Mouse (Mus musculus) intestine, embryonic 14.5 days (tissue): ENCODE data around the gene Gpr35. TPM values are rescaled to one million over a fixed set of nuclear protein-coding genes. Genes with fewer than 3 reads are reported as not detected.

Experiments
- ATAC-seq: fragments of 200-750 bp; cut with Nextera tagmentation; replicated peaks from 2 replicates; pipeline ENCODE4 v1.8.0; 2017; ENCODE audit warnings: low read depth, moderate number of reproducible peaks, moderate TSS enrichment, moderate library complexity; ENCODE audit not compliant: low FRiP score, low TSS enrichment
- DNase-seq: peaks from one replicate; pipeline ENCODE4 v3.0.0-alpha.2; 2018; ENCODE audit warnings: low spot score
- H3K27ac ChIP-seq: fragments of 300-500 bp; sonication (generic); 2 replicates; pipeline ENCODE4 v1.5.1; 2014; ENCODE audit warnings: low read depth, mild to moderate bottlenecking, control low read depth
- H3K27me3 ChIP-seq: fragments of 300-500 bp; sonication (generic); replicated peaks from 2 replicates; pipeline ENCODE4 v1.6.1; 2014; ENCODE audit warnings: low read length, control low read depth; ENCODE audit not compliant: control insufficient read depth, insufficient read depth
- H3K36me3 ChIP-seq: fragments of 300-500 bp; sonication (generic); 2 replicates; pipeline ENCODE4 v1.6.1; 2014; ENCODE audit warnings: low read length, control low read depth; ENCODE audit not compliant: control insufficient read depth, insufficient read depth
- H3K4me1 ChIP-seq: fragments of 300-500 bp; sonication (generic); replicated peaks from 2 replicates; pipeline ENCODE4 v1.6.1; 2014; ENCODE audit warnings: low read length, control low read depth, mixed read lengths; ENCODE audit not compliant: control insufficient read depth, insufficient read depth
- H3K4me2 ChIP-seq: fragments of 300-500 bp; sonication (generic); 2 replicates; pipeline ENCODE4 v1.6.1; 2014; ENCODE audit warnings: low read length
- H3K4me3 ChIP-seq: fragments of 300-500 bp; sonication (generic); 2 replicates; pipeline ENCODE4 v1.5.1; 2014; ENCODE audit warnings: low read depth, low read length, control low read depth, mixed read lengths
- H3K9ac ChIP-seq: fragments of 300-500 bp; sonication (generic); 2 replicates; pipeline ENCODE4 v1.6.1; 2014; ENCODE audit warnings: mild to moderate bottlenecking, low read length
- H3K9me3 ChIP-seq: fragments of 300-500 bp; sonication (generic); 2 replicates; pipeline ENCODE4 v1.6.1; 2016; ENCODE audit warnings: low read length, control low read depth; ENCODE audit not compliant: control insufficient read depth
- WGBS: fragments of 180-500 bp; shearing (Covaris S2); extraction: QIAGEN DNeasy Blood & Tissue Kit; methylation state at CpG from one replicate; pipeline ENCODE4 v1.1.7; 2014; 5-methylcytosine and 5-hydroxymethylcytosine counted together
- polyA plus RNA-seq: library from polyadenylated mRNA; unstranded; fragments of >200 nt; fragmentation: Nextera tagmentation; extraction: Ambion mirVana; gene quantifications from 2 replicates; pipeline ENCODE4 v1.2.1, GENCODE M21; 2014

Gpr35 gene
- polyA plus RNA-seq, 1 experiment from 2014 or later, result 5.7 TPM

DNA sequence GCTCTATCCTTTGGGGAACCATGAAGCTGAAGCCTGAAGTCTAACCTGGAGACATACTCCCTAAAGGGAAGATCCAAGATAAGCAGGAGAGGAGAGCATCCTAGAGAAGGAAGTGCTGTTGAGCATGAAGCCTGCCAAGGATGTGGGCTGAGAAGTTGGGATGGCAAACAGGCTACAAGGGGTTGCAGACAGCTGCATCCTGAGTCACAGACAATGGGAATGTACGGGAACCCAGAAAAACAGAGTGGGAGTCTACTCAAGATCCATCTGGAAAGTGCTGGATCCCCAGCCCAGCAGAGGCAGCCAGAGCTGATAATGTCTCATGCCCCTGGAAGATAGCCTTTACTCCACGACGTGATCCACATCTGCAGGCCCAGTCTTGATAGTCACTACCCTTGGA lies 80.5 kb downstream of the Gpr35 start:
- no peak overlapping the region for H3K9ac ChIP-seq
- no peaks in the 10 kb centered on the region for H3K9me3 ChIP-seq
- ATAC-seq, result no peak
- no peak overlapping the region for H3K27ac ChIP-seq
- DNase-seq, result no peak
- no peaks in the 10 kb centered on the region for H3K27me3 ChIP-seq
- H3K36me3 ChIP-seq, result no peaks in the 10 kb centered on the region
- no peaks in the 10 kb centered on the region for H3K4me1 ChIP-seq
- H3K4me2 ChIP-seq, result no peak overlapping the region
- 82% methylated on average over 3 of the region's 3 CpGs for WGBS
- no peak overlapping the region for H3K4me3 ChIP-seq

DNA sequence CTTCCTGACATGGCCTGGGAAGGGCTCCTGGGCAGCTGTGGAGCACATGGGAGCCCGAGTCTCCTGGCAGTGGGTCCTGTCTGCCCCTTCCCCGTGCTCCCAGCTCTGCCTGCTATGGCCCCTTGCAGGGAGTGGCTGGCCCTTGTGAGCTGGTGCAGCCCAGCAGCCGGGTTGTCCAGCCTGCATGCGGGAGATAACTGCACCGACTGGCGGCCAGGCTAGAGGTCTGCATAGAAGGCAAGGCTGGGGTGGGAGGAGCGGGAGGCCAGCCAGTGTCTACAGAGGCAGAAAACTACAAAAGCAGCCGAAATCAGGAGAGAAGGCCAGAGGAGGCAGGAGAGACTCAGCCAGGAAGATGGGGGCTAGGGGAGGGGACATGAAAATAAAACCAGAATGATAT lies 83.3 kb downstream of the Gpr35 start:
- ATAC-seq (no peak), DNase-seq (no peak)
- WGBS, result 55% methylated on average over 8 of the region's 8 CpGs
- Histone ChIP-seq H3K4me1 (no peaks in the 10 kb centered on the region), H3K36me3 (no peaks in the 10 kb centered on the region), H3K9ac (no peak overlapping the region), H3K27me3 (no peaks in the 10 kb centered on the region), H3K27ac (no peak overlapping the region), H3K9me3 (no peaks in the 10 kb centered on the region), H3K4me2 (no peak overlapping the region), H3K4me3 (no peak overlapping the region)

DNA sequence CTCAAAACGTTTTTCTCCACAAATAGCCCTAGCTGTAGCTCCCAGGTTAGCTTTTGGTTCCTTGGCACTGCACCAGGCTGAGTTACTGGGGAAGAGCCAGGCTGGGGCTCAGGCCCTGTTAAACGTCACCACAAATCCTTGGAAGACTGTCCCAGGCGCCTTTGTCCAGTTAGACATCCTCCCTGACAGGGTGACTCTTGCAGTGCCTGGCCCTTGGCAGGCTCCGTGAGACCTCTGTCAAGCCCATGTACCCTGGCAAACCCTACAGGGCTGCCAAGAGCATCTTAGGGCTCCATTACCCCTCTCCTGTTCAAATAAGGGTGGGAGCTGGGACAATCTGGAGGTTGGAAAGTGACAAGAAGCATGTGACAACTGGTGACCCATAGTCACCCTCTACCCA lies 85.3 kb downstream of the Gpr35 start:
- Histone ChIP-seq H3K9me3 (no peaks in the 10 kb centered on the region), H3K36me3 (no peaks in the 10 kb centered on the region), H3K27me3 (no peaks in the 10 kb centered on the region), H3K4me2 (no peak overlapping the region), H3K4me3 (no peak overlapping the region), H3K4me1 (no peaks in the 10 kb centered on the region), H3K9ac (no peak overlapping the region), H3K27ac (no peak overlapping the region)
- ATAC-seq (no peak), DNase-seq (no peak)
- 62% methylated on average over 4 of the region's 4 CpGs for WGBS

Other genes with a start within 250 kb of the Gpr35 start
- 46.3 and 47.9 TPM in 2 replicates for gene Gpc1, start 119.2 kb upstream of the Gpr35 start, polyA plus RNA-seq
- 0.30 and 0.79 TPM in 2 replicates for gene Ankmy1, start 48.0 kb upstream of the Gpr35 start, polyA plus RNA-seq
- 9.9 and 12.1 TPM in 2 replicates for gene Dusp28, start 43.9 kb upstream of the Gpr35 start, polyA plus RNA-seq
- 28.4 and 36.8 TPM in 2 replicates for gene Rnpepl1, start 40.1 kb upstream of the Gpr35 start, polyA plus RNA-seq
- 25.6 and 26.5 TPM in 2 replicates for gene Capn10, start 16.5 kb upstream of the Gpr35 start, polyA plus RNA-seq
- gene Aqp12, start 55.5 kb downstream of the Gpr35 start, polyA plus RNA-seq, result 0.16 TPM in 1 of 2 replicates, not detected in the other
- 15.8 and 16.7 TPM in 2 replicates for gene Kif1a, start 151.1 kb downstream of the Gpr35 start, polyA plus RNA-seq
- not detected in 2 replicates for gene Agxt, start 184.4 kb downstream of the Gpr35 start, polyA plus RNA-seq
- 3.2 and 3.9 TPM in 2 replicates for gene 2310007B03Rik, start 210.1 kb downstream of the Gpr35 start, polyA plus RNA-seq
- 0.04 and 0.16 TPM in 2 replicates for gene Crocc2, start 217.9 kb downstream of the Gpr35 start, polyA plus RNA-seq